Mouse (Mus musculus): ENCODE measurements around the gene Trim2. TPM values are rescaled to one million over a fixed set of nuclear protein-coding genes. Genes with fewer than 3 reads are reported as not detected.

The Trim2 gene
- polyA plus RNA-seq, 1 experiment from 2014 or later, result 9.3 TPM

DNA sequence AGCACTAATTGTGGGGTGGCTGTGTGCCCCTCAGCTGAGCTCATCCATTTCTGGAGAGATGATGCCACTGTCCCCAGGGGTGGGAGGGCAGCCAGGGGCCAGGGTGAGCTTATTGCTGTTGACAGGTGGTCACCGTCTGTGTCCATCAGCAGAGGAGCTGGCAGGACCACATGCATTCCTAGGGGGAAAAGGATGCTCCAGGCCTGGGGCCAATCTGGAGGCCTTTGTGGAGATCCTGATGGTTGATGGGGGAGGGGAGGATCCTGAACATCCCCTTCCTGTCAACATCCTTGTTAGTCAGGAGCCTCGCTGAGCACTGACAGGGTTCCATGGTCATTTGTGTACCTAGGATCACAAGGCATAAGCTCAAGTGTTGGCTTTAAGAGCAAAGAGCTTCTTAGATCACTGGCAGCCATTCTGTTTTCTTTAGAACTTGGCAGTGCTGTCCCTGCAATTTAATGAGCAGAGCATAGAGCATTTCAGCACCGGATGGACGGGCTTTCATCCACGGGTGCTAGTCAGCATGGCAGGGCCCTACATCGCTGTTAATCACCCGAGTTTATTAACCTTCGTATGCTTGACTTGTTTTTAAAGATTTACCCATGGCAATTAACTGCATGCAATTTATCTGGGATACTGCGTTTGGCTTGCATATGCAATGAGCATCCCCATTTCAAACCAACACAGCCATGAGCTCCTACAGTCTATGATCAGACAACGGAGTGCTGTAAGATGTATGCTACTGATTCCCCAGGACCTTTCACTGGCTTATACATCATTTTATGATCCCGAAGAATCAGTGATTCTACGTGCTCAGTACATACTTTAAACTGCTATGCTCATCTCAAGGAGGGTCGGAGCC is 105.9 kb downstream of the Trim2 start:
- H3K4me1 ChIP-seq (ENCODE audit: control insufficient read depth in 2 of 2, insufficient read depth in 2 of 2, low read length in 2 of 2), result peaks cover 0 to 2% of the 10 kb centered on the region in 2 experiments; a peak in 1 of 4 replicates
- ATAC-seq (ENCODE audit: insufficient number of reproducible peaks, insufficient read depth, low FRiP score, low read depth), result no peak
- H3K9me3 ChIP-seq (ENCODE audit: control insufficient read depth, low read length), result no peaks in the 10 kb centered on the region
- H3K4me2 ChIP-seq (ENCODE audit: low read length), result no peak overlapping the region
- no peak overlapping the region for H3K4me3 ChIP-seq (ENCODE audit: control insufficient read depth in 1 of 2, insufficient read depth in 1 of 2, low read depth in 1 of 2, low read length in 2 of 2)
- no peak overlapping the region for H3K9ac ChIP-seq (ENCODE audit: low read length)
- H3K27ac ChIP-seq (replicated peaks in 1 of 2; ENCODE audit: control insufficient read depth in 1 of 2, insufficient read depth in 1 of 2, low read depth in 2 of 2, low read length in 2 of 2), result no peak overlapping the region
- no peaks in the 10 kb centered on the region for H3K36me3 ChIP-seq (ENCODE audit: control insufficient read depth, insufficient read depth, low read length)
- H3K27me3 ChIP-seq (ENCODE audit: control insufficient read depth, insufficient read depth, low read length), result no peaks in the 10 kb centered on the region
- 79% methylated on average over 13 of the region's 13 CpGs for WGBS

DNA sequence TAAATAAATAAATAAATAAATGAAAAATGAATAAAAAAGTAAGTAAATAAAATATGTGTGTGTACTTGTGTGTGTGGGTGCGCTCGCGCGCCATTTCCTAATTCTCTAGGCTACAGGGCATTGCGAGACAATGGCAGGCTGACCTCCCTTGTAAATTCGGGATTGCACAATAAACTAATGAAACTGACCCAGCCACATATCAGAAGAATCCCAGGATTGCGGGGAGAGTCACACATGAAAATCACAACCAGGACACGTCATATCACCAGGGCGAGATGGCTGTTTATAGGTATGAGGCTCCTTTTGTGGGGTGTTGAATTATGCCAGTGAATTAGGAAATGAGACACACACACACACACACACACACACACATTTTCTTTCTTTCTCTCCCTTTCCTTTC is 107.2 kb downstream of the Trim2 start:
- Histone ChIP-seq H3K9ac (ENCODE audit: low read length) (no peak overlapping the region), H3K4me3 (ENCODE audit: control insufficient read depth in 1 of 2, insufficient read depth in 1 of 2, low read depth in 1 of 2, low read length in 2 of 2) (no peak overlapping the region), H3K9me3 (ENCODE audit: control insufficient read depth, low read length) (no peaks in the 10 kb centered on the region), H3K27ac (replicated peaks in 1 of 2; ENCODE audit: control insufficient read depth in 1 of 2, insufficient read depth in 1 of 2, low read depth in 2 of 2, low read length in 2 of 2) (no peak overlapping the region), H3K4me2 (ENCODE audit: low read length) (no peak overlapping the region), H3K27me3 (ENCODE audit: control insufficient read depth, insufficient read depth, low read length) (no peaks in the 10 kb centered on the region), H3K4me1 (ENCODE audit: control insufficient read depth in 2 of 2, insufficient read depth in 2 of 2, low read length in 2 of 2) (peaks cover 0 to 2% of the 10 kb centered on the region in 2 experiments; a peak in 1 of 4 replicates), H3K36me3 (ENCODE audit: control insufficient read depth, insufficient read depth, low read length) (no peaks in the 10 kb centered on the region)
- ATAC-seq (ENCODE audit: insufficient number of reproducible peaks, insufficient read depth, low FRiP score, low read depth), result no peak
- 88% methylated on average over 9 of the region's 9 CpGs for WGBS

DNA sequence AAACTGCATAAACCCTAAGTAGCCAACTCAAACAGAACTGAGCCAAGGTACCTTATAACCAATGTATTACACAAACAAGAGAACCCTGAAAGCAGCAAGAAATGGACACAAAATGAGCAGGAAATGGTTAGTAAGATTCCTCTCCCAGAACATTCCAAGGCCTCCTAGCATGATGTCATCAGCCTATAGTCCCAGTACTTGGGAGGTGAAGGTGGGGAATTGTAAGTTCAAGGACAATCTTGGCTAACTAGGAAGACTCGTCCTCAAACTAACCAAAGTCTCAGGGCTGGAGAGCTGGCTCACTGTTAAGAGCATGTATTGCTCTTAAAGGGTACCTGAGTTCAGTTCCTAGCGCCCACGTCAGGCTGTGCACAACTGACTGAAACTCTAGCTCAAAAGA is 108.4 kb downstream of the Trim2 start:
- peaks cover 0 to 2% of the 10 kb centered on the region in 2 experiments; a peak in 1 of 4 replicates for H3K4me1 ChIP-seq (ENCODE audit: control insufficient read depth in 2 of 2, insufficient read depth in 2 of 2, low read length in 2 of 2)
- WGBS, result 83% methylated on average over 3 of the region's 3 CpGs
- H3K9ac ChIP-seq (ENCODE audit: low read length), result no peak overlapping the region
- H3K27me3 ChIP-seq (ENCODE audit: control insufficient read depth, insufficient read depth, low read length), result no peaks in the 10 kb centered on the region
- H3K4me3 ChIP-seq (ENCODE audit: control insufficient read depth in 1 of 2, insufficient read depth in 1 of 2, low read depth in 1 of 2, low read length in 2 of 2), result no peak overlapping the region
- H3K4me2 ChIP-seq (ENCODE audit: low read length), result no peak overlapping the region
- no peaks in the 10 kb centered on the region for H3K36me3 ChIP-seq (ENCODE audit: control insufficient read depth, insufficient read depth, low read length)
- ATAC-seq (ENCODE audit: insufficient number of reproducible peaks, insufficient read depth, low FRiP score, low read depth), result no peak
- no peak overlapping the region for H3K27ac ChIP-seq (replicated peaks in 1 of 2; ENCODE audit: control insufficient read depth in 1 of 2, insufficient read depth in 1 of 2, low read depth in 2 of 2, low read length in 2 of 2)
- H3K9me3 ChIP-seq (ENCODE audit: control insufficient read depth, low read length), result no peaks in the 10 kb centered on the region

DNA sequence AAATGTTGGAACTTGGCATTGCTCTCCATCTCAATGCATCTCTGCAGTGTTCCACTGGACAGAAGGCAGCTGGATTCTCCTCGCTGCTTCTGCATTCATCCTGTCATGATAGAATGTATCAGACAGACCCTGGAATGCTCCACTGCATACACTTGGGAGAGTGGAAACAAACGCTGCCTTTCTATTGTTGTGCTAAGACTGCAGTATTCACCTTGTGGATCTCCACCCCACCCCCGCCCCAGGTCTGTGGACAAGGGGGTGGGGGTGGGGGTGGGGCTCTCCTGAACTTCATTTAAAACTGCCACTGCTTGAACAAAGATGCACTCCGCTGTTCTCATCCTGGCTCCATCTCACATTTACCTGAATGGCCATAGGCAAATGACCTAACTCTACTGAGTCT is 112.8 kb downstream of the Trim2 start:
- no peak overlapping the region for H3K4me3 ChIP-seq (ENCODE audit: control insufficient read depth in 1 of 2, insufficient read depth in 1 of 2, low read depth in 1 of 2, low read length in 2 of 2)
- no peak overlapping the region for H3K27ac ChIP-seq (replicated peaks in 1 of 2; ENCODE audit: control insufficient read depth in 1 of 2, insufficient read depth in 1 of 2, low read depth in 2 of 2, low read length in 2 of 2)
- 0 out of 2 replicates have a peak, but pooled peaks cover 6% of the 10 kb centered on the region for H3K27me3 ChIP-seq (ENCODE audit: control insufficient read depth, insufficient read depth, low read length)
- H3K4me1 ChIP-seq (ENCODE audit: control insufficient read depth in 2 of 2, insufficient read depth in 2 of 2, low read length in 2 of 2), result peaks cover 4 to 8% of the 10 kb centered on the region in 2 experiments
- H3K4me2 ChIP-seq (ENCODE audit: low read length), result no peak overlapping the region
- WGBS, result 56% methylated on average over 4 of the region's 4 CpGs
- no peaks in the 10 kb centered on the region for H3K36me3 ChIP-seq (ENCODE audit: control insufficient read depth, insufficient read depth, low read length)
- ATAC-seq (ENCODE audit: insufficient number of reproducible peaks, insufficient read depth, low FRiP score, low read depth), result no peak
- H3K9me3 ChIP-seq (ENCODE audit: control insufficient read depth, low read length), result no peaks in the 10 kb centered on the region
- no peak overlapping the region for H3K9ac ChIP-seq (ENCODE audit: low read length)

DNA sequence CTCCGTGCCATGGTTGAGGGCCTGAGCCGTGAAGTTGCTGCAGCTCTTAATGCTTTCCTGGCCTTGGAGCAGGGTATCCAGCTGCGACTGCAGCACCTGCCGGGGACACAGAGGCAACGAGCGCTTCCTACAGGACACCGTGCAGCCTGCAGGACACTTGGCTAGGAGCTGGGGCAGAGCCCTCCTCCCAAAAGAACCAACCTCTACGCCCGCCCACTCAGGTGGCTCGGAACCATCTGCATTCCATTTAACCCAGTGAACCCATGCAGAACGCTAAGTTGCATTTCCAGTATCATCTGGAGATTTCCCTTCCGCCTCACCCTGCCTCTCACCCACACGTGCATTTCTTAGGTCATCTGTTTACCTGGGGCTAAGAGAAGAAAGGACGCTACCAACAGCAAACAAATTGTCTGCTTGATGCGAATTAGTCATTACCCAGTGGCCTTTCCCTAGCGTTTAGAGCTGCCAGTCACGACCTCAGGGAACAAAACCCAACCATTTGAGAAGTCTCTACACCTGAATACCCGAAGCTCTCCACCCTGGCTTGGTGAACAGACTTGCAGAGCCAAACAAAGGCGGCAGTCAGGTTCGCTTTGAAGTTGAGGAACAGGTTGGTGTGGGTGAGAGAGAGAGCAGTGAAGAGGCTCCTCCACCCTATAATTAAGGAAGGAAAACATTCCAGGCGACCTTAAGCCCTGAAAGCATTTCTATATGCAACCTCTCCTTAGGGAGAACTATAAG is 115.4 kb downstream of the Trim2 start:
- H3K4me3 ChIP-seq (ENCODE audit: control insufficient read depth in 1 of 2, insufficient read depth in 1 of 2, low read depth in 1 of 2, low read length in 2 of 2), result peak overlapping the region; percentile 61 to 62
- H3K9me3 ChIP-seq (ENCODE audit: control insufficient read depth, low read length), result no peaks in the 10 kb centered on the region
- H3K27me3 ChIP-seq (ENCODE audit: control insufficient read depth, insufficient read depth, low read length), result 0 out of 2 replicates have a peak, but pooled peaks cover 6% of the 10 kb centered on the region
- no peak for ATAC-seq (ENCODE audit: insufficient number of reproducible peaks, insufficient read depth, low FRiP score, low read depth)
- H3K9ac ChIP-seq (ENCODE audit: low read length), result peak overlapping the region; percentile 76
- H3K36me3 ChIP-seq (ENCODE audit: control insufficient read depth, insufficient read depth, low read length), result no peaks in the 10 kb centered on the region
- WGBS, result 35% methylated on average over 21 of the region's 21 CpGs
- H3K27ac ChIP-seq (replicated peaks in 1 of 2; ENCODE audit: control insufficient read depth in 1 of 2, insufficient read depth in 1 of 2, low read depth in 2 of 2, low read length in 2 of 2), result no peak overlapping the region; a peak in 1 of 4 replicates
- H3K4me2 ChIP-seq (ENCODE audit: low read length), result peak overlapping the region; percentile 71
- H3K4me1 ChIP-seq (ENCODE audit: control insufficient read depth in 2 of 2, insufficient read depth in 2 of 2, low read length in 2 of 2), result peaks cover 4 to 8% of the 10 kb centered on the region in 2 experiments

DNA sequence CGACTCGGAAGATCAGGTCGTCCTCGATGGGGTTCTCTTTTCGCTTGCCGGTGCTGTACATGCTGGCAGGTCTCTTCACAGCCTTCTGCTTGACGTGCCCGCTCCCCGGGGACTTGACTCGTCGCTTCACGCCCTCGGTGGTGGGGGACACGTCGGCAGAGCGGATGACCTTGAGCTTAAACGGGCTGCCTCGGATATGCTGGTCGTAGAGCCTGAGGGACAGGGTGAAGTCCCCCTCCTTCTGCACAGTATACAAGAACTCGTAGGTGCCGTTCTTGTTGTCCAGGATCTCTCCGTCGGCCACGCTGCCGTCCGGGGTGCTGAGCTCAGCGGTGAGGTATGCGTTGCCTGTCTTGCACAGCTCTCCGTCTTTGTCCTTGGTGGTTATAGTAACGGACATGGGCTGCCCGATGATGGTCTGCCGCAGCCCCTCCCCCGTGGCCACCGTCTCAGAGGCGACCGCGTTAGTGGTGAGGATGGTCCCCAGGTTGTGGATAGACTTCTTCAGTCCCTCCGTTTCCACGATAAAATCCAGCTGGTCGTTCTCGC is 116.1 kb downstream of the Trim2 start:
- Histone ChIP-seq H3K9ac (ENCODE audit: low read length) (peak overlapping the region; percentile 76), H3K27ac (replicated peaks in 1 of 2; ENCODE audit: control insufficient read depth in 1 of 2, insufficient read depth in 1 of 2, low read depth in 2 of 2, low read length in 2 of 2) (peak overlapping the region in 1 of 2 experiments; percentile 9; a peak in 2 of 4 replicates), H3K4me2 (ENCODE audit: low read length) (peak overlapping the region; percentile 71), H3K9me3 (ENCODE audit: control insufficient read depth, low read length) (no peaks in the 10 kb centered on the region), H3K4me1 (ENCODE audit: control insufficient read depth in 2 of 2, insufficient read depth in 2 of 2, low read length in 2 of 2) (peaks cover 4 to 8% of the 10 kb centered on the region in 2 experiments), H3K36me3 (ENCODE audit: control insufficient read depth, insufficient read depth, low read length) (no peaks in the 10 kb centered on the region), H3K4me3 (ENCODE audit: control insufficient read depth in 1 of 2, insufficient read depth in 1 of 2, low read depth in 1 of 2, low read length in 2 of 2) (peak overlapping the region; percentile 61 to 62), H3K27me3 (ENCODE audit: control insufficient read depth, insufficient read depth, low read length) (0 out of 2 replicates have a peak, but pooled peaks cover 6% of the 10 kb centered on the region)
- peak; percentile 35; the same call in 1 of the 2 replicates for ATAC-seq (ENCODE audit: insufficient number of reproducible peaks, insufficient read depth, low FRiP score, low read depth)
- WGBS, result 2% methylated on average over 41 of the region's 41 CpGs

DNA sequence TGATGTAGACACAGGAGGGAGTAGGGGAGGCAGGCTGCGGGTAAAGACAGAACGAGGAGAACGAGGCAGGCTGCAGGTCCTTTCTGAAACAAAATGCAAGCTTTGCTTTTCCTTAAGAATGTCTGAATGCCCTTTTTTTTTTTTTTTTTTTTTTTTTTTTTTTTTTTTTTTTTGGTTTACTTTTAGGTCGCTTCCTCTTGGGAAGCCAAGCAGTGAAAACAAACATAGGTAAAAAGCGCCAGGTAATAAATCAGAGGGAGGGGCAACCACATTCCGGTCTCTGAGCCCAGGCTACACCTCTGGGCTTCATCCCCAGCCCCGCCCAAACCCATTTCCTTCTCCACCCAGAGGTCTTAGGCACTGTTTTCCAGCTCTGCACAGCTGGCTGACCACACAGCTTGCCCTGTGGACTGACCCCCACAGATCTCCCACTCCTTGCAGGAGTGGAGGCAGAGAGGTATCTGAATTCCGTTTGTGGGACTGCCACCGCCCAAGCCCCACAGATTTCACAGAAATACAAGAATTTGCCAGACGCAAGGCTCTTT is 117.0 kb downstream of the Trim2 start:
- Histone ChIP-seq H3K36me3 (ENCODE audit: control insufficient read depth, insufficient read depth, low read length) (no peaks in the 10 kb centered on the region), H3K27ac (replicated peaks in 1 of 2; ENCODE audit: control insufficient read depth in 1 of 2, insufficient read depth in 1 of 2, low read depth in 2 of 2, low read length in 2 of 2) (no peak overlapping the region), H3K27me3 (ENCODE audit: control insufficient read depth, insufficient read depth, low read length) (0 out of 2 replicates have a peak, but pooled peaks cover 6% of the 10 kb centered on the region), H3K4me3 (ENCODE audit: control insufficient read depth in 1 of 2, insufficient read depth in 1 of 2, low read depth in 1 of 2, low read length in 2 of 2) (peak overlapping the region; percentile 61 to 62), H3K4me1 (ENCODE audit: control insufficient read depth in 2 of 2, insufficient read depth in 2 of 2, low read length in 2 of 2) (peaks cover 4 to 8% of the 10 kb centered on the region in 2 experiments), H3K9ac (ENCODE audit: low read length) (peak overlapping the region; percentile 76), H3K4me2 (ENCODE audit: low read length) (peak overlapping the region; percentile 71), H3K9me3 (ENCODE audit: control insufficient read depth, low read length) (no peaks in the 10 kb centered on the region)
- 32% methylated on average over 10 of the region's 10 CpGs for WGBS
- ATAC-seq (ENCODE audit: insufficient number of reproducible peaks, insufficient read depth, low FRiP score, low read depth), result no peak
